Mouse (Mus musculus) CD4-positive naive resting alpha-beta T cell, adult 76 days (primary cell): ENCODE results near the gene Plcxd1. TPM values are rescaled to one million over a fixed set of nuclear protein-coding genes. Genes with fewer than 3 reads are reported as not detected.

Source experiments
- total RNA-seq: library from RNA; stranded (reverse); gene quantifications from one replicate; pipeline ENCODE4 v1.2.4, GENCODE M21; 2023

Plcxd1 gene
- 0.41 TPM for total RNA-seq

GRCm38 (mm10) chr5:110099656-110100580 lies at the start of gene Plcxd1:
Plcxd1 (plus strand) TSS chr5:110099969.

GRCm38 (mm10) chr5:110072413-110072812 lies 27.4 kb upstream of the Plcxd1 start, which contains the start of gene Gm17655:
Gm17655 (minus strand) TSS chr5:110072513.

GRCm38 (mm10) chr5:110094030-110094846 lies 5.5 kb upstream of the Plcxd1 start, which contains the start of gene Gm35315:
Gm35315 (minus strand) TSS chr5:110094420.

GRCm38 (mm10) chr5:110107581-110108304 lies 8.0 kb downstream of the Plcxd1 start, which contains the start of gene Gtpbp6:
Gtpbp6 (minus strand) TSS chr5:110108197.

GRCm38 (mm10) chr5:110109991-110110441 lies 10.2 kb downstream of the Plcxd1 start, which contains the start of gene Zfp605:
Zfp605 (plus strand) TSS chr5:110110092.

GRCm38 (mm10) chr5:110135293-110136086 lies 35.7 kb downstream of the Plcxd1 start, which contains the start of gene Chfr:
Chfr (plus strand) TSS chr5:110135842.

Other genes starting within 250 kb of the Plcxd1 start
- gene Gm15446, start 176.6 kb upstream of the Plcxd1 start, total RNA-seq: 15.4 TPM
- gene Zfp932, start 103.4 kb upstream of the Plcxd1 start, total RNA-seq: 18.3 TPM
- gene Gm17655, start 27.5 kb upstream of the Plcxd1 start, total RNA-seq: 13.7 TPM
- gene Gm35315, start 5.5 kb upstream of the Plcxd1 start, total RNA-seq: 0.32 TPM
- 84.8 TPM for gene Gtpbp6, start 8.2 kb downstream of the Plcxd1 start, total RNA-seq
- 3.6 TPM for gene Zfp605, start 10.1 kb downstream of the Plcxd1 start, total RNA-seq
- gene Chfr, start 35.9 kb downstream of the Plcxd1 start, total RNA-seq: 92.6 TPM
- 32.5 TPM for gene Golga3, start 76.7 kb downstream of the Plcxd1 start, total RNA-seq
- 46.8 TPM for gene Ankle2, start 131.0 kb downstream of the Plcxd1 start, total RNA-seq
- 39.0 TPM for gene Pgam5, start 169.9 kb downstream of the Plcxd1 start, total RNA-seq
- gene Pxmp2, start 186.2 kb downstream of the Plcxd1 start, total RNA-seq: 1.2 TPM
- 6.1 TPM for gene Pole, start 186.3 kb downstream of the Plcxd1 start, total RNA-seq
- gene P2rx2, start 243.2 kb downstream of the Plcxd1 start, total RNA-seq: 0.29 TPM
- not detected for gene Lrcol1, start 244.8 kb downstream of the Plcxd1 start, total RNA-seq